Mouse (Mus musculus) cerebellum, adult 2 months (tissue): Measurements from ENCODE around the gene Igfbp4.

ENCODE experiments used
- CTCF ChIP-seq: fragments of 200-500 bp; IDR thresholded peaks from 2 replicates; pipeline ENCODE4 v1.5.1; 2011; ENCODE audit warnings: low read depth, mild to moderate bottlenecking, control low read depth, low read length, moderate library complexity, borderline replicate concordance; ENCODE audit not compliant: insufficient read depth
- POLR2A ChIP-seq: fragments of 200-500 bp; IDR thresholded peaks from 2 replicates; pipeline ENCODE4 v1.6.1; 2011; ENCODE audit warnings: low read length, control low read depth, borderline replicate concordance; ENCODE audit not compliant: insufficient read depth

- no peak for TF ChIP-seq CTCF
- no peak for TF ChIP-seq POLR2A
Observed at GRCm38 (mm10) chr11:99026899-99027440, 14.1 kb upstream of the Igfbp4 start.
